Mouse (Mus musculus): ENCODE measurements around the gene Gfra1. TPM values are rescaled to one million over a fixed set of nuclear protein-coding genes. Genes with fewer than 3 reads are reported as not detected.

Gfra1 gene
- total RNA-seq, 1 experiment = 3.5 TPM

DNA sequence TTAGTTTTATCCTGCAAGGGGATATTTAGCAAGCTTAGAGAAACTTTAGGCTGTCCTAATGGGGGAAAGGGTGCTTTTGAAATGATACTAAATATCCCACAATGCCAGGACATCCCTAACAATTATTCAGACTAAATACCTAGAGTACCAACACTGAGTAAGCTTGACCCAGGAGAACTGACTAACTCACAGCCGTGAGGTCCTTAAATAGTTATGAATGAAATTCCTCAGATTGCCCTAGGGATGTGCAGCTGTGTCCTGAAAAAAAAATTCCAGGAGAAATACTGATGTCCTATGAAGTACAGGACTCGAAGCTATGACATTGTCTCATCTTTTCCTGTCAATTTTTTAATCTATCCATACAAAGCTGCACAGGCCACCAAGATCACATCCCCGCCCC is 201.5 kb downstream of the Gfra1 start:
- Histone ChIP-seq H3K27ac (ENCODE audit: insufficient read depth, low read depth, low read length, poor library complexity, severe bottlenecking) (no peak overlapping the region), H3K36me3 (ENCODE audit: control insufficient read depth, insufficient read depth, low read length, poor library complexity, severe bottlenecking) (no peaks in the 10 kb centered on the region), H3K4me1 (ENCODE audit: control insufficient read depth in 2 of 2, insufficient read depth in 2 of 2, low read length in 2 of 2, poor library complexity in 1 of 2) (no peaks in the 10 kb centered on the region), H3K4me3 (ENCODE audit: insufficient read depth in 1 of 2, low read depth in 1 of 2, low read length in 2 of 2, poor library complexity in 1 of 2, severe bottlenecking in 1 of 2) (no peak overlapping the region), H3K9ac (ENCODE audit: insufficient read depth, low read depth, low read length, poor library complexity, severe bottlenecking) (no peak overlapping the region), H3K9me3 (ENCODE audit: control insufficient read depth, insufficient read depth, low read depth, low read length) (no peaks in the 10 kb centered on the region)
- in situ Hi-C loops (cut with MboI; ENCODE audit: low sequenced_read_pairs in 2 of 2, unreplicated experiment in 2 of 2) = no loop called here
- no peak for DNase-seq (ENCODE audit: low read depth, low spot score)
- no peak for TF ChIP-seq ZC3H11A (IDR thresholded peaks at IDR 0.05; ENCODE audit: borderline replicate concordance, low read depth, low read length)
- TF ChIP-seq HCFC1 (IDR thresholded peaks at IDR 0.05; ENCODE audit: borderline replicate concordance, insufficient read depth, low read length) = no peak
- no peak for TF ChIP-seq CHD2 (IDR thresholded peaks at IDR 0.05; ENCODE audit: low read depth, low read length)
- TF ChIP-seq ZNF384 (IDR thresholded peaks at IDR 0.05; ENCODE audit: low read depth, low read length) = no peak

DNA sequence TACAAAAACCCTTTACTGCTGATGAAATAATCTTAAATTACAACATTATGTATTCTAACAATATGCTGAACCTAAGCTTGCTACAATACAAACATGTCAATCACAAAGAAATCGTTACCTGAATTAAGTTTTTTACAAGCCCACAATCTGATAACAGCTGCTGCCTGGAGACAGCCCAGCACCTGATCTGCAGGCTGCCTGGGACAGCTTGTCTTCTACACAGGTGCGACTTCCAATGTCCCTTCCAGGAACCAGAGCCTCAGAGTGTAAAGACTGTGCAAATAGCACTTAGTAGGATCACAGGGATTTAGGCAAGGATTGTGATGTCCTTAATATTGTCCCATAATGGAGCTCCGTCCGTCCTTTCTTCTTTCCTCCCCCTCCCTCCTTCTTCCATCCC is 204.0 kb downstream of the Gfra1 start:
- H3K9ac ChIP-seq (ENCODE audit: insufficient read depth, low read depth, low read length, poor library complexity, severe bottlenecking) = no peak overlapping the region
- in situ Hi-C loops (cut with MboI; ENCODE audit: low sequenced_read_pairs in 2 of 2, unreplicated experiment in 2 of 2) = no loop called here
- no peak overlapping the region for H3K27ac ChIP-seq (ENCODE audit: insufficient read depth, low read depth, low read length, poor library complexity, severe bottlenecking)
- H3K4me3 ChIP-seq (ENCODE audit: insufficient read depth in 1 of 2, low read depth in 1 of 2, low read length in 2 of 2, poor library complexity in 1 of 2, severe bottlenecking in 1 of 2) = no peak overlapping the region
- DNase-seq (ENCODE audit: low read depth, low spot score) = no peak
- no peak for TF ChIP-seq MAFK (IDR thresholded peaks at IDR 0.05; ENCODE audit: insufficient read depth, low read depth, low read length)
- no peaks in the 10 kb centered on the region for H3K9me3 ChIP-seq (ENCODE audit: control insufficient read depth, insufficient read depth, low read depth, low read length)
- no peaks in the 10 kb centered on the region for H3K36me3 ChIP-seq (ENCODE audit: control insufficient read depth, insufficient read depth, low read length, poor library complexity, severe bottlenecking)
- no peaks in the 10 kb centered on the region for H3K4me1 ChIP-seq (ENCODE audit: control insufficient read depth in 2 of 2, insufficient read depth in 2 of 2, low read length in 2 of 2, poor library complexity in 1 of 2)

- Histone ChIP-seq H3K4me3 (ENCODE audit: insufficient read depth in 1 of 2, low read depth in 1 of 2, low read length in 2 of 2, poor library complexity in 1 of 2, severe bottlenecking in 1 of 2) (no peak overlapping the region), H3K4me1 (ENCODE audit: control insufficient read depth in 2 of 2, insufficient read depth in 2 of 2, low read length in 2 of 2, poor library complexity in 1 of 2) (no peaks in the 10 kb centered on the region), H3K9ac (ENCODE audit: insufficient read depth, low read depth, low read length, poor library complexity, severe bottlenecking) (no peak overlapping the region), H3K9me3 (ENCODE audit: control insufficient read depth, insufficient read depth, low read depth, low read length) (no peaks in the 10 kb centered on the region), H3K27ac (ENCODE audit: insufficient read depth, low read depth, low read length, poor library complexity, severe bottlenecking) (no peak overlapping the region), H3K36me3 (ENCODE audit: control insufficient read depth, insufficient read depth, low read length, poor library complexity, severe bottlenecking) (no peaks in the 10 kb centered on the region)
- TF ChIP-seq ZNF384 (IDR thresholded peaks at IDR 0.05; ENCODE audit: low read depth, low read length) (no peak), CHD2 (IDR thresholded peaks at IDR 0.05; ENCODE audit: low read depth, low read length) (no peak), HCFC1 (IDR thresholded peaks at IDR 0.05; ENCODE audit: borderline replicate concordance, insufficient read depth, low read length) (no peak), MAFK (IDR thresholded peaks at IDR 0.05; ENCODE audit: insufficient read depth, low read depth, low read length) (no peak), ZC3H11A (IDR thresholded peaks at IDR 0.05; ENCODE audit: borderline replicate concordance, low read depth, low read length) (no peak)
- no peak for DNase-seq (ENCODE audit: low read depth, low spot score)
- in situ Hi-C loops (cut with MboI; ENCODE audit: low sequenced_read_pairs in 2 of 2, unreplicated experiment in 2 of 2) = no loop called here
Measured at GRCm38 (mm10) chr19:58251095-58251494, 204.6 kb downstream of the Gfra1 start.

- DNase-seq (ENCODE audit: low read depth, low spot score) = no peak
- Histone ChIP-seq H3K4me3 (ENCODE audit: insufficient read depth in 1 of 2, low read depth in 1 of 2, low read length in 2 of 2, poor library complexity in 1 of 2, severe bottlenecking in 1 of 2) (no peak overlapping the region), H3K27ac (ENCODE audit: insufficient read depth, low read depth, low read length, poor library complexity, severe bottlenecking) (no peak overlapping the region), H3K36me3 (ENCODE audit: control insufficient read depth, insufficient read depth, low read length, poor library complexity, severe bottlenecking) (no peaks in the 10 kb centered on the region), H3K9me3 (ENCODE audit: control insufficient read depth, insufficient read depth, low read depth, low read length) (no peaks in the 10 kb centered on the region), H3K9ac (ENCODE audit: insufficient read depth, low read depth, low read length, poor library complexity, severe bottlenecking) (no peak overlapping the region), H3K4me1 (ENCODE audit: control insufficient read depth in 2 of 2, insufficient read depth in 2 of 2, low read length in 2 of 2, poor library complexity in 1 of 2) (no peaks in the 10 kb centered on the region)
- in situ Hi-C loops (cut with MboI; ENCODE audit: low sequenced_read_pairs in 2 of 2, unreplicated experiment in 2 of 2) = no loop called here
- TF ChIP-seq ZNF384 (IDR thresholded peaks at IDR 0.05; ENCODE audit: low read depth, low read length) = no peak
- no peak for TF ChIP-seq ZC3H11A (IDR thresholded peaks at IDR 0.05; ENCODE audit: borderline replicate concordance, low read depth, low read length)
- TF ChIP-seq CHD2 (IDR thresholded peaks at IDR 0.05; ENCODE audit: low read depth, low read length) = no peak
- no peak for TF ChIP-seq MAFK (IDR thresholded peaks at IDR 0.05; ENCODE audit: insufficient read depth, low read depth, low read length)
- TF ChIP-seq HCFC1 (IDR thresholded peaks at IDR 0.05; ENCODE audit: borderline replicate concordance, insufficient read depth, low read length) = no peak
Measured at GRCm38 (mm10) chr19:58250237-58250636, 205.5 kb downstream of the Gfra1 start.

DNA sequence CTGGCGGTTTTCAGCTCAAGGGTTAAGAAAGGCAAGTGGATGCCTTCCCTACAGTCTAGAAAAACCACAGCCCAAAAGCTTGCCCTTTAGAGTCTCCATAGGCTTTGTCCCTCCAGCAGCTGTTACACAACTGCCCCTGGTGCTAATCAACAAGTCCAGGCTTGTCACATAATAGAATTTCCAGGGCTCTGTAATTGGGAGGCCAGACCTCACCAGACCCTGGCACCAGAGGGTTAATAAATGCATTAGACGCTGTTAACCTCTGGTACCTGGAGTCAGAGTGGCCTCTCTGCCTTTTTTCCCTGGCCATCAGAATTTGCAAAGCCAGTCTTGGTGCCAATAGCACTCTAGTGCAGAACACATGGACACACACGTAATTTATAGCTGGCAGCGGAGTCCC is 211.6 kb downstream of the Gfra1 start:
- Histone ChIP-seq H3K9me3 (ENCODE audit: control insufficient read depth, insufficient read depth, low read depth, low read length) (no peaks in the 10 kb centered on the region), H3K4me1 (ENCODE audit: control insufficient read depth in 2 of 2, insufficient read depth in 2 of 2, low read length in 2 of 2, poor library complexity in 1 of 2) (no peaks in the 10 kb centered on the region), H3K36me3 (ENCODE audit: control insufficient read depth, insufficient read depth, low read length, poor library complexity, severe bottlenecking) (no peaks in the 10 kb centered on the region), H3K9ac (ENCODE audit: insufficient read depth, low read depth, low read length, poor library complexity, severe bottlenecking) (no peak overlapping the region), H3K27ac (ENCODE audit: insufficient read depth, low read depth, low read length, poor library complexity, severe bottlenecking) (no peak overlapping the region), H3K4me3 (ENCODE audit: insufficient read depth in 1 of 2, low read depth in 1 of 2, low read length in 2 of 2, poor library complexity in 1 of 2, severe bottlenecking in 1 of 2) (no peak overlapping the region)
- DNase-seq (ENCODE audit: low read depth, low spot score) = no peak
- TF ChIP-seq MAFK (IDR thresholded peaks at IDR 0.05; ENCODE audit: insufficient read depth, low read depth, low read length) (no peak), ZNF384 (IDR thresholded peaks at IDR 0.05; ENCODE audit: low read depth, low read length) (no peak), ZC3H11A (IDR thresholded peaks at IDR 0.05; ENCODE audit: borderline replicate concordance, low read depth, low read length) (no peak), HCFC1 (IDR thresholded peaks at IDR 0.05; ENCODE audit: borderline replicate concordance, insufficient read depth, low read length) (no peak), CHD2 (IDR thresholded peaks at IDR 0.05; ENCODE audit: low read depth, low read length) (no peak)
- in situ Hi-C loops (cut with MboI; ENCODE audit: low sequenced_read_pairs in 2 of 2, unreplicated experiment in 2 of 2) = no loop called here
